ENCODE assay signal across 11 mouse cellular contexts in the genomic region with DNA sequence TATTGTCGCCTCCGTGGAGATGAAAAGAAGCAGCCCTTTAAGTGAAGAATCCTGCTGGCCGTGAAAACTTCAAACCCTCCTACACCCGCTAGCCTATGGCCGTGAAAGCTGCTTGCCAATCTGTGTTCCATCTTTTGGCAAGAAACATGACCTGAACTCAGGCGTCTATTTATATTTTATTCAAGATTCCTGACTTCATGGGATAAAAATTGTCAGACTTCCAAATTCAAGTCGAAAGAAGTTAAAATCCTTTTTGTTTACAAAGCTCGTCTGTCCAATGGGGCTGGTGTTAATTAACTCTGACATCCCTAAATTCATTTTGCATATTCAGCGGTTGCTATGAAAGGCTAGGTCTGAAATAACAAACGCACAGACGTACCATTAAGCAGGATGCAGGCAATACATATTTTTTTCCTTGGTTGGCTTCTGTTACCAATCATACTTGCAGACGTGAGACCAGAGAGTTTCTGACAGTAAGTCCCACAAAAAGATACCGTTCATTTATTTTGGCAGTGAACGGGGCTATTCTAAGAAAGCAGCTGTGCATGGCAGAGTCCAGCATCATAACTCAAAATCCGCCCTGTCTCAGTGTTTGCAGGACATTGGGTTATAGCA.
DNase-seq lines count a peak whose midpoint lies in the region; ATAC-seq and TF ChIP-seq lines count a peak whose summit lies in the region.
"Had no signal": no experiment of that assay in that cellular context is flagged by ENCODE, and none has a peak within 500 bp of the region (broad histone marks: within the 10 kb centered on the region; RNA-seq: fewer than 3 reads in every experiment).

No protein-coding gene starts in this region.

- H3K9ac ChIP-seq in heart, embryonic 11.5 days (ENCODE audit: low read depth, low read length): no peak overlapping the region
- H3K9ac ChIP-seq in lung, embryonic 14.5 days: no peak overlapping the region

- no peak for ATAC-seq in heart, embryonic 11.5 days (replicated peaks; ENCODE audit: insufficient number of reproducible peaks, low FRiP score, low TSS enrichment)
- ATAC-seq in lung, embryonic 14.5 days (ENCODE audit: insufficient read depth): peak; percentile 78

- TF ChIP-seq CTCF in lung, embryonic 14.5 days (IDR thresholded peaks at IDR 0.05; ENCODE audit: low read depth): no peak

- no peak overlapping the region for H3K4me2 ChIP-seq in heart, embryonic 11.5 days
- H3K4me2 ChIP-seq in lung, embryonic 14.5 days: peak overlapping the region; percentile 41

- no peak overlapping the region for H3K27ac ChIP-seq in heart, embryonic 11.5 days (ENCODE audit: low read depth, low read length)
- peak overlapping the region; percentile 73; the same call in 1 of the 2 replicates for H3K27ac ChIP-seq in lung, embryonic 14.5 days (ENCODE audit: low read depth)
- no peak overlapping the region for H3K27ac ChIP-seq in limb, embryonic 10.5 days

- H3K9me3 ChIP-seq in heart, embryonic 11.5 days (replicated peaks; ENCODE audit: control insufficient read depth, low read length): no peaks in the 10 kb centered on the region
- H3K9me3 ChIP-seq in lung, embryonic 14.5 days (ENCODE audit: low read depth, low read length): no peaks in the 10 kb centered on the region
- H3K9me3 ChIP-seq in limb, embryonic 10.5 days (replicated peaks): no peaks in the 10 kb centered on the region

- WGBS in heart, embryonic 11.5 days (ENCODE audit: insufficient replicate concordance): 57% methylated on average over 15 of the region's 15 CpGs
- 32% methylated on average over 15 of the region's 15 CpGs for WGBS in lung, embryonic 14.5 days
- WGBS in limb, embryonic 10.5 days: 71% methylated on average over 15 of the region's 15 CpGs

- peak; percentile 19 to 25 for DNase-seq in heart, adult 18-20 months
- peak; percentile 80 for DNase-seq in lung, embryonic 14.5 days
- DNase-seq in lung, postnatal 4 days: no peak
- peak; percentile 34 for DNase-seq in brain, embryonic 18.5 days (ENCODE audit: low read depth, low spot score)
- peak; percentile 24 for DNase-seq in limb, embryonic 10.5 days (ENCODE audit: low spot score)
- DNase-seq in adrenal gland, postnatal 10 days: no peak
- DNase-seq: adrenal gland, postnatal 14 days; embryo, embryonic 11 days; layer of hippocampus, postnatal 36 days; right cerebral cortex, postnatal 4 days had no signal

- H3K4me1 ChIP-seq in heart, embryonic 11.5 days (ENCODE audit: control insufficient read depth, insufficient read depth, low read length): no peaks in the 10 kb centered on the region
- H3K4me1 ChIP-seq in lung, embryonic 14.5 days (ENCODE audit: insufficient read depth): peaks cover 5% of the 10 kb centered on the region
- peaks cover 41% of the 10 kb centered on the region for H3K4me1 ChIP-seq in limb, embryonic 10.5 days

- H3K4me3 ChIP-seq in heart, embryonic 11.5 days (ENCODE audit: low read depth, low read length): no peak overlapping the region
- no peak overlapping the region for H3K4me3 ChIP-seq in lung, embryonic 14.5 days (ENCODE audit: low read depth, low read length)
- no peak overlapping the region for H3K4me3 ChIP-seq in limb, embryonic 10.5 days

- no peaks in the 10 kb centered on the region for H3K27me3 ChIP-seq in heart, embryonic 11.5 days (ENCODE audit: control insufficient read depth, insufficient read depth, low read length)
- no peaks in the 10 kb centered on the region for H3K27me3 ChIP-seq in lung, embryonic 14.5 days (ENCODE audit: insufficient read depth, low read length)
- no peaks in the 10 kb centered on the region for H3K27me3 ChIP-seq in limb, embryonic 10.5 days (ENCODE audit: low read depth, poor library complexity, severe bottlenecking)

- H3K36me3 ChIP-seq in heart, embryonic 11.5 days (ENCODE audit: control insufficient read depth, insufficient read depth, low read length): no peaks in the 10 kb centered on the region
- H3K36me3 ChIP-seq in lung, embryonic 14.5 days (ENCODE audit: insufficient read depth): no peaks in the 10 kb centered on the region
- no peaks in the 10 kb centered on the region for H3K36me3 ChIP-seq in limb, embryonic 10.5 days

Comparison
In these comparisons a context has a peak if more than half of its experiments do, and no peak if none do; other contexts are left out.
1. DNase-seq: peak in heart, adult 18-20 months (2 of 2), lung, embryonic 14.5 days (single experiment), brain, embryonic 18.5 days (single experiment) and limb, embryonic 10.5 days (single experiment); none in lung, postnatal 4 days (0 of 2) and adrenal gland, postnatal 10 days (single experiment).